Mouse (Mus musculus): ENCODE results near the gene Eif4g3.

Eif4g3 gene

GRCm38 (mm10) chr4:138160918-138161317 lies 168.1 kb downstream of the Eif4g3 start:
- DNase-seq (ENCODE audit: low read depth, low spot score), result no peak

- no peak for DNase-seq (ENCODE audit: low read depth, low spot score)
These were observed 168.7 kb downstream of the Eif4g3 start for GRCm38 (mm10) chr4:138161550-138161949.

GRCm38 (mm10) chr4:138163836-138164235 lies 171.0 kb downstream of the Eif4g3 start:
- DNase-seq (ENCODE audit: low read depth, low spot score), result no peak

GRCm38 (mm10) chr4:138164860-138165259 lies 172.0 kb downstream of the Eif4g3 start:
- DNase-seq (ENCODE audit: low read depth, low spot score), result no peak

- DNase-seq (ENCODE audit: low read depth, low spot score), result no peak
These were observed 173.7 kb downstream of the Eif4g3 start for GRCm38 (mm10) chr4:138166519-138166918.

GRCm38 (mm10) chr4:138168162-138168561 lies 175.3 kb downstream of the Eif4g3 start:
- no peak for DNase-seq (ENCODE audit: low read depth, low spot score)

GRCm38 (mm10) chr4:138169420-138169819 lies 176.6 kb downstream of the Eif4g3 start:
- DNase-seq (ENCODE audit: low read depth, low spot score), result no peak

GRCm38 (mm10) chr4:138172686-138173085 lies 179.9 kb downstream of the Eif4g3 start:
- DNase-seq (ENCODE audit: low read depth, low spot score), result no peak

GRCm38 (mm10) chr4:138179391-138179790 lies 186.6 kb downstream of the Eif4g3 start:
- no peak for DNase-seq (ENCODE audit: low read depth, low spot score)

- DNase-seq (ENCODE audit: low read depth, low spot score), result no peak
These were observed 187.9 kb downstream of the Eif4g3 start for GRCm38 (mm10) chr4:138180719-138181118.

- no peak for DNase-seq (ENCODE audit: low read depth, low spot score)
These were observed 191.2 kb downstream of the Eif4g3 start for GRCm38 (mm10) chr4:138184056-138184455.

GRCm38 (mm10) chr4:138184573-138184981 lies 191.8 kb downstream of the Eif4g3 start:
- DNase-seq (ENCODE audit: low read depth, low spot score), result no peak

GRCm38 (mm10) chr4:138185961-138186360 lies 193.1 kb downstream of the Eif4g3 start:
- no peak for DNase-seq (ENCODE audit: low read depth, low spot score)

- no peak for DNase-seq (ENCODE audit: low read depth, low spot score)
These were observed 195.2 kb downstream of the Eif4g3 start for GRCm38 (mm10) chr4:138187995-138188394.

GRCm38 (mm10) chr4:138192561-138192960 lies 199.7 kb downstream of the Eif4g3 start:
- no peak for DNase-seq (ENCODE audit: low read depth, low spot score)

- DNase-seq (ENCODE audit: low read depth, low spot score), result no peak
These were observed 207.9 kb downstream of the Eif4g3 start for GRCm38 (mm10) chr4:138200769-138201168.

GRCm38 (mm10) chr4:138201696-138202095 lies 208.9 kb downstream of the Eif4g3 start:
- no peak for DNase-seq (ENCODE audit: low read depth, low spot score)

- no peak for DNase-seq (ENCODE audit: low read depth, low spot score)
These were observed 217.3 kb downstream of the Eif4g3 start for GRCm38 (mm10) chr4:138210116-138210515.

- peak; percentile 90 for DNase-seq (ENCODE audit: low read depth, low spot score)
These were observed 221.0 kb downstream of the Eif4g3 start for GRCm38 (mm10) chr4:138213861-138214260.

- DNase-seq (ENCODE audit: low read depth, low spot score), result peak; percentile 6
These were observed 222.9 kb downstream of the Eif4g3 start for GRCm38 (mm10) chr4:138215671-138216199.

GRCm38 (mm10) chr4:138216200-138216890 lies 223.5 kb downstream of the Eif4g3 start, which contains the start of gene Hp1bp3:
TSS of gene Hp1bp3 (plus strand) at chr4:138216296.
- DNase-seq (ENCODE audit: low read depth, low spot score), result peak; percentile 70

GRCm38 (mm10) chr4:138216891-138217392 lies 224.1 kb downstream of the Eif4g3 start:
- DNase-seq (ENCODE audit: low read depth, low spot score), result peak; percentile 94

GRCm38 (mm10) chr4:138217441-138217840 lies 224.6 kb downstream of the Eif4g3 start:
- DNase-seq (ENCODE audit: low read depth, low spot score), result peak; percentile 28

All from 3T3-L1 (cell line).